Mouse (Mus musculus) testis, adult 2 months (tissue): Measurements from ENCODE around the gene Upp2. TPM values are rescaled to one million over a fixed set of nuclear protein-coding genes. Genes with fewer than 3 reads are reported as not detected.

Experiments
- H3K27ac ChIP-seq: fragments of 200-500 bp; 2 replicates; pipeline ENCODE4 v1.5.1; 2012; ENCODE audit warnings: low read depth, low read length; ENCODE audit not compliant: control insufficient read depth, insufficient read depth
- H3K27me3 ChIP-seq: fragments of 200-500 bp; 2 replicates; pipeline ENCODE4 v1.6.1; 2012; ENCODE audit warnings: mild to moderate bottlenecking, low read length, moderate library complexity; ENCODE audit not compliant: control insufficient read depth, insufficient read depth
- H3K36me3 ChIP-seq: fragments of 200-500 bp; 2 replicates; pipeline ENCODE4 v1.6.1; 2012; ENCODE audit warnings: mild to moderate bottlenecking, low read length; ENCODE audit not compliant: control insufficient read depth, insufficient read depth
- H3K4me1 ChIP-seq: fragments of 200-500 bp; 2 replicates; pipeline ENCODE4 v1.6.1; 2012; ENCODE audit warnings: low read length; ENCODE audit not compliant: control insufficient read depth, insufficient read depth
- H3K4me3 ChIP-seq: fragments of 200-500 bp; 2 replicates; pipeline ENCODE4 v1.5.1; 2012; ENCODE audit warnings: low read depth, mild to moderate bottlenecking, low read length, moderate library complexity, mixed read lengths; ENCODE audit not compliant: control insufficient read depth
- CTCF ChIP-seq: fragments of 200-500 bp; IDR thresholded peaks from 2 replicates; pipeline ENCODE4 v1.5.1; 2012; ENCODE audit warnings: low read depth, mild to moderate bottlenecking, inconsistent platforms, low read length, moderate library complexity; ENCODE audit not compliant: control insufficient read depth, insufficient read depth, insufficient replicate concordance
- POLR2A ChIP-seq: fragments of 200-500 bp; IDR thresholded peaks from 2 replicates; pipeline ENCODE4 v1.6.1; 2012; ENCODE audit warnings: low read depth, mild to moderate bottlenecking, inconsistent platforms, low read length, moderate library complexity; ENCODE audit not compliant: control insufficient read depth
- polyA plus RNA-seq: library from polyadenylated mRNA; depleted of rRNA; stranded (reverse); fragments of >200 nt; gene quantifications from 2 replicates; pipeline ENCODE4 v1.2.3, GENCODE M21; 2012

Upp2 gene
- polyA plus RNA-seq, 1 experiment, result 7.0 TPM

DNA sequence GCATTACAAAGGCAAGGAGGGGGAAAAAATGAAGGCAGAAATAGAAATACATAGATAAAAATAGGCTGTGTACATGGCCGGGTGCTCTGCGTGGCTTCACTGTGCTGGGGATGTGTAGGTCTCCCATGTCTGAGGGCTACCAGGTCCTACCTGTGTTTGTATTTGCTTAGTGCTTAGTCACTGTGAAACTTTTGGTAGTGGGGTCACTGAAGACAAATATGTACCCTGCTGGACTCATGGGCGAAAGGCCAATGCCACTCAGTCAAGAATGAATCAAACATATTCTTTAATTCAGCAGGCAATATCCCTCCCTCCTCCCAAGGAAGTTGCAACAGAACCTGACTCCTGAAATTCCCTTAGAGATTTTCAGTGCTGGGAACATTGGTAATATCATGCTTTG lies 137.5 kb downstream of the Upp2 start:
- no peak overlapping the region for H3K27ac ChIP-seq
- TF ChIP-seq CTCF (no peak), POLR2A (no peak)
- H3K27me3 ChIP-seq, result no peaks in the 10 kb centered on the region
- H3K4me1 ChIP-seq, result no peaks in the 10 kb centered on the region
- H3K4me3 ChIP-seq, result no peak overlapping the region
- H3K36me3 ChIP-seq, result no peaks in the 10 kb centered on the region

DNA sequence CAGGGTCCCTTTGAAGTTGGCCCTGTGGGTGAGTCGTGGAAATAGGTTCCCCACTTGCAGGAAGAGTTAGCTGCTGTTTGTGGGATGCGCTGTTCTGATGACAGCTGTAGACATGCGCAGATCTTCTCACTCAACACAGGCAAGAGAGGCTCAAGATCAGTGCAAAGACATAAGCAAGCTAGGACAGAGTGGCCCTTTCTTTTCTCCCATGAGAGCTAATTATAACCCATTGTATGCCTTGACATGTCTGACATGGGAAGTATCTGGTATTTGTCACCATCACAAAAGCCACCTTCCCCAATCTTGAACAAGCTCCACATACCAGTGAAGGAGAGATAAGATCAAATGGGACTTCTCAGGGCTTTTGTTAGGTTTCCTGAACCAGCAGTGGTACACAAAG lies 140.6 kb downstream of the Upp2 start:
- Histone ChIP-seq H3K4me3 (no peak overlapping the region), H3K27me3 (no peaks in the 10 kb centered on the region), H3K4me1 (no peaks in the 10 kb centered on the region), H3K36me3 (no peaks in the 10 kb centered on the region), H3K27ac (no peak overlapping the region)
- TF ChIP-seq POLR2A, result no peak
- no peak for TF ChIP-seq CTCF

DNA sequence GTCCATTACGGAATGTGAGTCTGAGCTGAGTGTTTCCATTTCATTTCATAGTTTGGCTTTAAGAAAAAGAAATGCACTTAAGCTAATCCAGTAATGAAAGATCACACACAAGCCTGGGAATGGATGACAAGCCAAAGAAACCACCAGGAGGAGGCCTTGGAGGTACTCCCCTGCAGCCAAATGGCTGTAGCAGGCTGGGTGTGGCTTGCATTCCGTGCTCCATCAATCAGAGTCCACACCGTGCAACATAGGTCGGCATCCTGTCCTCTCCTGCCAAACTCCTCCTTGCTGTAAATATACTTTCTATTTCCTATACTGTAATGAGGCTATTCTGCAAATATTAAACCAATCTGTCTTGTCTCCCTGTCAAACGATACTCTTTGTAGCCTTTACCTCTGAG lies 143.1 kb downstream of the Upp2 start:
- no peak overlapping the region for H3K27ac ChIP-seq
- H3K27me3 ChIP-seq, result no peaks in the 10 kb centered on the region
- TF ChIP-seq POLR2A, result no peak
- no peak for TF ChIP-seq CTCF
- H3K4me1 ChIP-seq, result no peaks in the 10 kb centered on the region
- H3K4me3 ChIP-seq, result no peak overlapping the region
- no peaks in the 10 kb centered on the region for H3K36me3 ChIP-seq

DNA sequence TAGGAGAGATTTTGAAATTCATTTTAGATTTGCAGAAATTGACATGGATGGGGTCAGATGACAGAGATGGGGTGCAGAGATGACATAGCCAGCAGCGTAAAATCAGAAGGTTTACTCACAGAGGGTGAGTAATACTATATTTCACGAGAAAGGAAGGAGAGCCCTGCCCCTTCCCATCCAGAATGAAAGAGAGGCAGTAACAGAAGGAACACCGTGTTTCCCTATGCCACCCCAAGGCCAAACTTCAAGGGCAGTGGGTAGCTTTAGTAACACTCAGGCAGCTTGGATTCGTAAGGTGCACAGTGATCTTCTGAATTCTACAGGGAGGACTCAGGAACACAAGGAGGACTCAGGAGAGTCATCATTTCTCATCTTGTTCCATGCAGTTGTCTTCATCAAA lies 144.0 kb downstream of the Upp2 start:
- no peak overlapping the region for H3K4me3 ChIP-seq
- H3K4me1 ChIP-seq, result no peaks in the 10 kb centered on the region
- TF ChIP-seq POLR2A, result no peak
- no peaks in the 10 kb centered on the region for H3K27me3 ChIP-seq
- H3K36me3 ChIP-seq, result no peaks in the 10 kb centered on the region
- H3K27ac ChIP-seq, result peak overlapping the region; percentile 40; the same call in 1 of the 2 replicates

DNA sequence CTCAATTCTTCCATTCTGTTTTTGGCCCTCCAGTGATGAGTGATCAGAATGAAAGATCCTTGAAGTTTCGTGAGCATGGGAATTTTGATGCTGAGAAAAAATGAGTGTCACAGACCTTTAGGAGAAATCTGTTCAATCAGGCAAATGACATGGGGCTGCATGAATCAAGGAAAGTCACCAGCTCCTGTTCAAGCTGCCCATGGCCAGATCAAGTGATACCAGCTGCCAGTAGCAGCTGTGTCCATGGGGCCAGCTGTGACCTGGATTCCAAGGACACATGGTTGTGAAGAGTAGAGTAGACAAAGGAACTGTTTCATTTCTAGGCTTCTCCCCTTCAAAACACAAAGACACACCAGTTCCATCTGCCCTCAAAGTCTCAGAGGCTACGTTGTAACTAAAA lies 144.4 kb downstream of the Upp2 start:
- Histone ChIP-seq H3K27ac (peak overlapping the region; percentile 40), H3K4me1 (no peaks in the 10 kb centered on the region), H3K4me3 (no peak overlapping the region), H3K36me3 (no peaks in the 10 kb centered on the region), H3K27me3 (no peaks in the 10 kb centered on the region)
- TF ChIP-seq POLR2A (no peak), CTCF (no peak)

DNA sequence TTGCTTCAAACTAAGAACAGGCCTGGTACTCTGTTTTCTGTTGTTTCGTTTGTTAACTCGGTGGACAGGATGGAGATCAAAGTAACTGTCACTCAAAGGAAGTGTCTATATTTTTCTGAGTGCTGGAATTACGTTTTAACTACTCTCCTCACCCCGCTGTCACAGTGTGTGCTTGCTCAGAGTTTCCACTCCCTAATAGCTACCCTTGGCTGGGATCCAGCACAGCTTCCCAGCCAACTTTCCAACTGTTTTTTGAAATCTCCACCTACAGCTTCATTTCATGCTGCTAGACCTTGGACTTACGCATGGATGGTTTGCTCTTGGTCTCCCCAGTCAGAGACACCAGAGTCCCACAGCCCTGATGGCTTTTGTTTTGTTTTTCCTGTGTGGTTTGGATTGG lies 144.8 kb downstream of the Upp2 start:
- Histone ChIP-seq H3K27me3 (no peaks in the 10 kb centered on the region), H3K4me3 (no peak overlapping the region), H3K27ac (peak overlapping the region; percentile 40), H3K4me1 (no peaks in the 10 kb centered on the region), H3K36me3 (no peaks in the 10 kb centered on the region)
- TF ChIP-seq CTCF (no peak), POLR2A (no peak)

DNA sequence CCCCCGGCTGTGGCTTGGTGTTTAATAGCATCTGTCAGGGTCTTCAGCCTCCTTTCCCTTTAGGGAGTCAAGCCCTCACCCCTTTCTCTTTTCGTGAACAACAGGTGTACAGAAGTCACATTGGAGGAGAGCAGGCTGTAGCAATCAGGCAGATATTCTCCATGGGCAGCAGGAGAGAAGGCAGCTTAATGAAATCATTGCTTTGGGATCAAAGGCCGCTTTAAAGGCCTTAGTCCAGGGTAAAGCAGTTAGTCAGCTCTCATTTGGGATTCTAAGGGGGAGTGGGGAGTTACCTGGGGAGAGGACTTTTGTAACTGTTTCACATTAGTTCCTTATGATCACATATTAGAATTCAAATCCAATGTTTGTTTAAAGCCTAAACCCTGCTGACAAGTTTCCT lies 150.8 kb downstream of the Upp2 start:
- H3K36me3 ChIP-seq, result no peaks in the 10 kb centered on the region
- H3K27ac ChIP-seq, result no peak overlapping the region
- H3K4me3 ChIP-seq, result no peak overlapping the region
- no peaks in the 10 kb centered on the region for H3K27me3 ChIP-seq
- H3K4me1 ChIP-seq, result no peaks in the 10 kb centered on the region
- TF ChIP-seq POLR2A, result no peak
- TF ChIP-seq CTCF, result no peak

DNA sequence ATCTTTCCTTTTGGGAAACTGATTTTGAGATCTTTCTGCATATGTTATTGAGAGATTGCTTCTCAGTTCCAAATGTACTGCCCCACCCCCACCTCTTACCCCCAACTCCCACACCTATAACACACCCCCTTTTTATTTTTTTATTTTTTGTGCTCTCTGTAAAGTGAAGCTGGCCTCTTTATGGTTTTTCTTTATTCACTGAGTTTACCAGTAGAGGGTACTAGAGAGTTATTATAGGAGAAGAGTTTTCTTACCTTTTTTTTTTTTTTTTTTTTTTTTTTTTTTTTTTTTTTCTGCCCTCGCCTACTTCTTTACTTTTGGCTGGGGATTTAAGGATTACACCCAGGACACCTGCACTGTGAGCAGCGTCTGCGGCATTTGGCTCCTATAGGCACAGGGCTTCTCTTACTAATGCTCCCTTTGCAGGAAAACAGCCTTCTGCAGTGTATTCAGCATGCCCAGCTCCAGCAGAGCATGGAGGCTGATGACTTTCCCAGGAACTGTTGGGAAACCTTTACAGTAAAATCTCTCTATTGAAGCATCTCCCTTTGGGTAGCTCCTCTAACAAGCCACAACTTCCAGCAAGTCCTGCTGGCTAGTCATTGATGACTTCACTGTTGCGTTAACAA lies 170.2 kb downstream of the Upp2 start:
- Histone ChIP-seq H3K36me3 (no peaks in the 10 kb centered on the region), H3K4me3 (no peak overlapping the region), H3K4me1 (no peaks in the 10 kb centered on the region), H3K27ac (no peak overlapping the region), H3K27me3 (no peaks in the 10 kb centered on the region)
- TF ChIP-seq CTCF (no peak), POLR2A (no peak)
